Mouse (Mus musculus) brain, embryonic 14.5 days (tissue): Measurements from ENCODE around the gene Cdh13.

Experiments
- CTCF ChIP-seq: fragments of 200-500 bp; IDR thresholded peaks from 2 replicates; pipeline ENCODE4 v1.5.1; 2012; ENCODE audit warnings: inconsistent platforms, mild to moderate bottlenecking, moderate library complexity, borderline replicate concordance; ENCODE audit not compliant: insufficient read depth, insufficient read length; ENCODE audit errors: extremely low read depth
- POLR2A ChIP-seq: fragments of 200-500 bp; IDR thresholded peaks from 2 replicates; pipeline ENCODE4 v1.6.1; 2012; ENCODE audit warnings: mild to moderate bottlenecking, inconsistent platforms, borderline replicate concordance; ENCODE audit not compliant: poor library complexity, insufficient read depth, insufficient read length, severe bottlenecking; ENCODE audit errors: extremely low read depth

GRCm38 (mm10) chr8:118437152-118437551 lies 153.6 kb downstream of the Cdh13 start:
- TF ChIP-seq POLR2A (no peak), CTCF (no peak)
